Mouse (Mus musculus) liver, embryonic 13.5 days (tissue): ENCODE results near the gene Ppp4c. TPM values are rescaled to one million over a fixed set of nuclear protein-coding genes. Genes with fewer than 3 reads are reported as not detected.

ENCODE experiments used
- ATAC-seq: fragments of 200-750 bp; cut with Nextera tagmentation; 2 replicates; pipeline ENCODE4 v1.8.0; 2017; ENCODE audit warnings: low read depth, mild to moderate bottlenecking, moderate number of reproducible peaks, moderate library complexity
- DNase-seq: peaks from one replicate; pipeline ENCODE4 v3.0.0; 2022
- H3K27ac ChIP-seq: fragments of 300-500 bp; sonication (generic); 2 replicates; pipeline ENCODE4 v1.5.1; 2015; ENCODE audit warnings: moderate library complexity, mild to moderate bottlenecking, inconsistent platforms
- H3K27me3 ChIP-seq: fragments of 300-500 bp; sonication (generic); 2 replicates; pipeline ENCODE4 v1.6.1; 2015; ENCODE audit warnings: mild to moderate bottlenecking, inconsistent platforms
- H3K36me3 ChIP-seq: fragments of 300-500 bp; sonication (generic); 2 replicates; pipeline ENCODE4 v1.6.1; 2015; ENCODE audit warnings: mild to moderate bottlenecking, inconsistent platforms
- H3K4me1 ChIP-seq: fragments of 300-500 bp; sonication (generic); replicated peaks from 2 replicates; pipeline ENCODE4 v1.6.1; 2015; ENCODE audit warnings: inconsistent platforms
- H3K4me2 ChIP-seq: fragments of 300-500 bp; sonication (generic); 2 replicates; pipeline ENCODE4 v1.6.1; 2015; ENCODE audit warnings: inconsistent platforms, mild to moderate bottlenecking, moderate library complexity
- H3K4me3 ChIP-seq: fragments of 300-500 bp; sonication (generic); replicated peaks from 2 replicates; pipeline ENCODE4 v1.5.1; 2015; ENCODE audit warnings: mild to moderate bottlenecking, inconsistent platforms
- H3K9ac ChIP-seq: fragments of 300-500 bp; sonication (generic); 2 replicates; pipeline ENCODE4 v1.6.1; 2015; ENCODE audit warnings: mild to moderate bottlenecking, inconsistent platforms
- H3K9me3 ChIP-seq: fragments of 300-500 bp; sonication (generic); replicated peaks from 2 replicates; pipeline ENCODE4 v1.6.1; 2016; ENCODE audit warnings: inconsistent platforms
- WGBS: fragments of 180-500 bp; shearing (Covaris S2); methylation state at CpG from one replicate; pipeline ENCODE4 v1.1.7; 2015; ENCODE audit not compliant: insufficient replicate concordance; 5-methylcytosine and 5-hydroxymethylcytosine counted together
- polyA plus RNA-seq: library from polyadenylated mRNA; unstranded; fragments of >200 nt; fragmentation: Nextera tagmentation; extraction: Ambion mirVana; gene quantifications from 2 replicates; pipeline ENCODE4 v1.2.1, GENCODE M21; 2015

The Ppp4c gene
- polyA plus RNA-seq, 1 experiment from 2014 or later, result 133 TPM

GRCm38 (mm10) chr7:126746798-126747197, 45.5 kb downstream of the Ppp4c start:
- no peaks in the 10 kb centered on the region for H3K27me3 ChIP-seq
- H3K27ac ChIP-seq, result peak overlapping the region; percentile 76
- DNase-seq, result no peak

GRCm38 (mm10) chr7:126746066-126746465, 46.2 kb downstream of the Ppp4c start:
- H3K4me1 ChIP-seq, result peaks cover 23% of the 10 kb centered on the region
- WGBS, result 33% methylated on average over 12 of the region's 12 CpGs
- H3K4me3 ChIP-seq, result peak overlapping the region; percentile 35
- H3K9me3 ChIP-seq, result no peaks in the 10 kb centered on the region
- no peaks in the 10 kb centered on the region for H3K27me3 ChIP-seq
- ATAC-seq (peak; percentile 30; the same call in 1 of the 2 replicates), DNase-seq (no peak)
- H3K36me3 ChIP-seq, result no peaks in the 10 kb centered on the region
- peak overlapping the region; percentile 32 for H3K4me2 ChIP-seq
- H3K27ac ChIP-seq, result peak overlapping the region; percentile 76
- peak overlapping the region; percentile 50 for H3K9ac ChIP-seq

More at GRCm38 (mm10) chr7:126746798-126747197, 45.5 kb downstream of the Ppp4c start:
- H3K36me3 ChIP-seq, result no peaks in the 10 kb centered on the region
- H3K4me2 ChIP-seq, result peak overlapping the region; percentile 32
- 0 out of 2 replicates have a peak overlapping the region, but pooled peaks have one; percentile 50 for H3K9ac ChIP-seq
- H3K9me3 ChIP-seq, result no peaks in the 10 kb centered on the region
- 14% methylated on average over 6 of the region's 6 CpGs for WGBS
- peak; percentile 69 for ATAC-seq
- H3K4me3 ChIP-seq, result peak overlapping the region; percentile 35
- peaks cover 23% of the 10 kb centered on the region for H3K4me1 ChIP-seq

- Histone ChIP-seq H3K36me3 (no peaks in the 10 kb centered on the region), H3K27ac (no peak overlapping the region), H3K4me3 (no peak overlapping the region), H3K27me3 (no peaks in the 10 kb centered on the region), H3K9me3 (no peaks in the 10 kb centered on the region), H3K4me1 (peaks cover 9% of the 10 kb centered on the region), H3K4me2 (no peak overlapping the region), H3K9ac (no peak overlapping the region)
- DNase-seq (no peak), ATAC-seq (no peak)
- 80% methylated on average over 13 of the region's 13 CpGs for WGBS
These were observed 50.3 kb downstream of the Ppp4c start for GRCm38 (mm10) chr7:126741964-126742482.

- no peak overlapping the region for H3K9ac ChIP-seq
- H3K36me3 ChIP-seq, result no peaks in the 10 kb centered on the region
- no peak for DNase-seq
- no peak overlapping the region for H3K4me3 ChIP-seq
- no peak overlapping the region for H3K4me2 ChIP-seq
- H3K9me3 ChIP-seq, result no peaks in the 10 kb centered on the region
- no peak overlapping the region for H3K27ac ChIP-seq
- no peaks in the 10 kb centered on the region for H3K27me3 ChIP-seq
- peak; percentile 37; the same call in 1 of the 2 replicates for ATAC-seq
- WGBS, result 76% methylated on average over 5 of the region's 5 CpGs
- H3K4me1 ChIP-seq, result peaks cover 6% of the 10 kb centered on the region
These were observed 50.8 kb downstream of the Ppp4c start for GRCm38 (mm10) chr7:126741452-126741851.

- H3K4me2 ChIP-seq, result no peak overlapping the region
- no peak overlapping the region; the same call in 1 of the 2 replicates for H3K27ac ChIP-seq
- ATAC-seq, result no peak
- H3K36me3 ChIP-seq, result no peaks in the 10 kb centered on the region
- no peak overlapping the region for H3K4me3 ChIP-seq
- no peaks in the 10 kb centered on the region for H3K27me3 ChIP-seq
- no peak for DNase-seq
- H3K9ac ChIP-seq, result no peak overlapping the region
- peaks cover 5% of the 10 kb centered on the region for H3K4me1 ChIP-seq
- 61% methylated on average over 5 of the region's 5 CpGs for WGBS
- no peaks in the 10 kb centered on the region for H3K9me3 ChIP-seq
These were observed 51.3 kb downstream of the Ppp4c start for GRCm38 (mm10) chr7:126740977-126741376.

GRCm38 (mm10) chr7:126740132-126740735, 52.1 kb downstream of the Ppp4c start:
- no peak for DNase-seq
- Histone ChIP-seq H3K27ac (no peak overlapping the region), H3K9ac (no peak overlapping the region), H3K4me1 (peaks cover 2% of the 10 kb centered on the region; the same call in 1 of the 2 replicates), H3K36me3 (no peaks in the 10 kb centered on the region), H3K9me3 (no peaks in the 10 kb centered on the region), H3K4me2 (no peak overlapping the region), H3K4me3 (no peak overlapping the region), H3K27me3 (no peaks in the 10 kb centered on the region)
- ATAC-seq, result no peak
- 73% methylated on average over 13 of the region's 13 CpGs for WGBS

- H3K4me3 ChIP-seq, result no peak overlapping the region
- DNase-seq (no peak), ATAC-seq (no peak)
- H3K4me2 ChIP-seq, result no peak overlapping the region
- no peak overlapping the region for H3K27ac ChIP-seq
- H3K4me1 ChIP-seq, result peaks cover under 1% of the 10 kb centered on the region; the same call in 1 of the 2 replicates
- 78% methylated on average over 17 of the region's 17 CpGs for WGBS
- no peaks in the 10 kb centered on the region for H3K27me3 ChIP-seq
- H3K9me3 ChIP-seq, result no peaks in the 10 kb centered on the region
- H3K9ac ChIP-seq, result no peak overlapping the region
- no peaks in the 10 kb centered on the region for H3K36me3 ChIP-seq
These were observed 52.7 kb downstream of the Ppp4c start for GRCm38 (mm10) chr7:126739551-126739950.

- no peaks in the 10 kb centered on the region for H3K27me3 ChIP-seq
- WGBS, result 68% methylated on average over 8 of the region's 8 CpGs
- no peak overlapping the region for H3K27ac ChIP-seq
- ATAC-seq (no peak), DNase-seq (no peak)
- no peak overlapping the region for H3K4me2 ChIP-seq
- H3K4me1 ChIP-seq, result no peaks in the 10 kb centered on the region; the same call in 1 of the 2 replicates
- no peaks in the 10 kb centered on the region for H3K9me3 ChIP-seq
- H3K36me3 ChIP-seq, result no peaks in the 10 kb centered on the region
- H3K9ac ChIP-seq, result no peak overlapping the region
- H3K4me3 ChIP-seq, result no peak overlapping the region
These were observed 56.2 kb downstream of the Ppp4c start for GRCm38 (mm10) chr7:126736122-126736521.

Other genes with a start within 250 kb of the Ppp4c start
- gene Eif3c, start 226.1 kb downstream of the Ppp4c start, polyA plus RNA-seq, result 138 and 141 TPM in 2 replicates
- 0.61 and 0.71 TPM in 2 replicates for gene Apobr, start 207.6 kb downstream of the Ppp4c start, polyA plus RNA-seq
- 11.5 and 12.4 TPM in 2 replicates for gene Cln3, start 206.7 kb downstream of the Ppp4c start, polyA plus RNA-seq
- gene Il27, start 197.6 kb downstream of the Ppp4c start, polyA plus RNA-seq, result not detected in 2 replicates
- gene Nupr1, start 161.6 kb downstream of the Ppp4c start, polyA plus RNA-seq, result 1.7 and 2.0 TPM in 2 replicates
- 34.7 and 36.8 TPM in 2 replicates for gene Sgf29, start 143.2 kb downstream of the Ppp4c start, polyA plus RNA-seq
- gene Sult1a1, start 116.1 kb downstream of the Ppp4c start, polyA plus RNA-seq, result 1.8 and 2.0 TPM in 2 replicates
- 113 and 128 TPM in 2 replicates for gene Bola2, start 97.1 kb downstream of the Ppp4c start, polyA plus RNA-seq
- gene Slx1b, start 96.7 kb downstream of the Ppp4c start, polyA plus RNA-seq, result 3.6 and 4.2 TPM in 2 replicates
- 73.1 and 78.7 TPM in 2 replicates for gene Coro1a, start 84.7 kb downstream of the Ppp4c start, polyA plus RNA-seq
- 19.0 and 19.3 TPM in 2 replicates for gene Mapk3, start 32.9 kb downstream of the Ppp4c start, polyA plus RNA-seq
- gene Gdpd3, start 26.2 kb downstream of the Ppp4c start, polyA plus RNA-seq, result 0.37 and 0.64 TPM in 2 replicates
- gene Ypel3, start 15.5 kb downstream of the Ppp4c start, polyA plus RNA-seq, result 68.4 and 77.3 TPM in 2 replicates
- gene Tbx6, start 11.0 kb downstream of the Ppp4c start, polyA plus RNA-seq, result 0.35 and 0.45 TPM in 2 replicates
- gene Fam57b, start 5.2 kb upstream of the Ppp4c start, polyA plus RNA-seq, result 0.10 and 0.13 TPM in 2 replicates
- not detected in 2 replicates for gene 4930451I11Rik, start 39.1 kb upstream of the Ppp4c start, polyA plus RNA-seq
- gene Doc2a, start 54.9 kb upstream of the Ppp4c start, polyA plus RNA-seq, result 0.12 and 0.29 TPM in 2 replicates
- 17.8 and 18.9 TPM in 2 replicates for gene Hirip3, start 69.5 kb upstream of the Ppp4c start, polyA plus RNA-seq
- 55.2 and 65.3 TPM in 2 replicates for gene Ino80e, start 69.9 kb upstream of the Ppp4c start, polyA plus RNA-seq
- 11.6 and 12.9 TPM in 2 replicates for gene Taok2, start 92.2 kb upstream of the Ppp4c start, polyA plus RNA-seq
- gene Tmem219, start 130.4 kb upstream of the Ppp4c start, polyA plus RNA-seq, result 16.1 and 16.5 TPM in 2 replicates
- 6.2 and 6.9 TPM in 2 replicates for gene Kctd13, start 136.4 kb upstream of the Ppp4c start, polyA plus RNA-seq
- not detected in 2 replicates for gene Asphd1, start 157.1 kb upstream of the Ppp4c start, polyA plus RNA-seq
- gene Sez6l2, start 158.1 kb upstream of the Ppp4c start, polyA plus RNA-seq, result 0.06 and 0.09 TPM in 2 replicates
- gene Cdipt, start 183.4 kb upstream of the Ppp4c start, polyA plus RNA-seq, result 50.7 and 55.5 TPM in 2 replicates
- 0.37 and 0.65 TPM in 2 replicates for gene Cdiptos, start 183.6 kb upstream of the Ppp4c start, polyA plus RNA-seq
- 7.8 and 8.6 TPM in 2 replicates for gene Mvp, start 222.1 kb upstream of the Ppp4c start, polyA plus RNA-seq
- 0.27 TPM in 1 of 2 replicates, not detected in the other for gene Pagr1b, start 224.0 kb upstream of the Ppp4c start, polyA plus RNA-seq
- gene Pagr1a, start 224.9 kb upstream of the Ppp4c start, polyA plus RNA-seq, result 38.7 and 50.1 TPM in 2 replicates
- 5.1 and 11.3 TPM in 2 replicates for gene Gm42742, start 228.6 kb upstream of the Ppp4c start, polyA plus RNA-seq
- gene Prrt2, start 228.7 kb upstream of the Ppp4c start, polyA plus RNA-seq, result 0.22 and 0.47 TPM in 2 replicates
- gene Maz, start 234.5 kb upstream of the Ppp4c start, polyA plus RNA-seq, result 38.2 and 42.2 TPM in 2 replicates
- gene Kif22, start 250.0 kb upstream of the Ppp4c start, polyA plus RNA-seq, result 109 and 122 TPM in 2 replicates